Mouse (Mus musculus) thymus, adult 2 months (tissue): Measurements from ENCODE around the gene Zfand3. TPM values are rescaled to one million over a fixed set of nuclear protein-coding genes. Genes with fewer than 3 reads are reported as not detected.

Experiments used
- DNase-seq: peaks from one replicate; pipeline ENCODE4 v3.0.0; 2021
- H3K27ac ChIP-seq: fragments of 200-500 bp; 2 replicates; pipeline ENCODE4 v1.5.1; 2012; ENCODE audit warnings: low read length, control low read depth; ENCODE audit not compliant: control insufficient read depth, insufficient read depth
- H3K27me3 ChIP-seq: fragments of 200-500 bp; 2 replicates; pipeline ENCODE4 v1.6.1; 2012; ENCODE audit warnings: mild to moderate bottlenecking, low read length, moderate library complexity, mixed read lengths; ENCODE audit not compliant: control insufficient read depth, insufficient read depth
- H3K36me3 ChIP-seq: fragments of 200-500 bp; 2 replicates; pipeline ENCODE4 v1.6.1; 2012; ENCODE audit warnings: mild to moderate bottlenecking, low read length, moderate library complexity; ENCODE audit not compliant: control insufficient read depth, insufficient read depth
- H3K4me1 ChIP-seq: fragments of 200-500 bp; replicated peaks from 2 replicates; pipeline ENCODE4 v1.6.1; 2012; ENCODE audit warnings: low read length; ENCODE audit not compliant: control insufficient read depth, insufficient read depth
- H3K4me3 ChIP-seq: fragments of 200-500 bp; 2 replicates; pipeline ENCODE4 v1.5.1; 2012; ENCODE audit warnings: mild to moderate bottlenecking, low read length, control low read depth, moderate library complexity; ENCODE audit not compliant: control insufficient read depth, insufficient read depth
- CTCF ChIP-seq: fragments of 200-500 bp; IDR thresholded peaks from 2 replicates; pipeline ENCODE4 v1.5.1; 2012; ENCODE audit warnings: mild to moderate bottlenecking, control low read depth, low read length, moderate library complexity, borderline replicate concordance; ENCODE audit not compliant: control insufficient read depth, poor library complexity, insufficient read depth; ENCODE audit errors: extremely low read depth
- POLR2A ChIP-seq: fragments of 200-500 bp; IDR thresholded peaks from 2 replicates; pipeline ENCODE4 v1.6.1; 2012; ENCODE audit warnings: mild to moderate bottlenecking, low read length, control low read depth, moderate library complexity; ENCODE audit not compliant: control insufficient read depth, poor library complexity, insufficient read depth; ENCODE audit errors: extremely low read depth
- WGBS: fragments of 180-500 bp; shearing (Covaris S2); methylation state at CpG from one replicate; pipeline ENCODE4 v1.1.7; 2018; 5-methylcytosine and 5-hydroxymethylcytosine counted together
- polyA plus RNA-seq: library from polyadenylated mRNA; depleted of rRNA; stranded (reverse); fragments of >200 nt; gene quantifications from 2 replicates; pipeline ENCODE4 v1.2.3, GENCODE M21; 2012

Zfand3 gene
- polyA plus RNA-seq, 1 experiment: 75.6 TPM

DNA sequence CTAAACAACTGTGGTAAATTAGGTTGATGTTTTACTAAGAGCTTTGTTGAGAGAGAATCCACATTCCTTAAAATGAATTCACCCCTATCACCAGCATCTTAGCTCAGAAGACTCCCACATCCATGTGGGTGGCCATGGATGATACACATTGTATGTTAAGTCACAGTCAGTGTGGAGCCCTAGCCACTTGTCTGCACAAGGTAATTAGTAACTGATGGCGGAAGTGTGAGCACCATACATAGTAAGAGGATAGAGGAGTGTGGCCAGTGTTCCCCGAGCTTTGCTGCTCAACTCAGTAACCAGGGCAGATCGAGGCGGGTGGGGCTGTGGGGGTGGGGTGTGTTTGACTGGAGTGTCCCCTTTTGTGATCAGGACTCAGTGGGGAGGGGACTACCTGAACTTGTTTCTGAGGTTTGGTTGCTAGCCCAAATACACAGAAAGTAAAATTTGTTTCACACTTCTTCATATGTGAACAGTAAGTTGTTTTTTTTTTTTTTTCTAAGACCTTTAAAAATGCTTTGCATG, 99.2 kb downstream of the Zfand3 start:
- Histone ChIP-seq H3K27ac (no peak overlapping the region), H3K36me3 (no peaks in the 10 kb centered on the region), H3K4me3 (no peak overlapping the region), H3K27me3 (no peaks in the 10 kb centered on the region), H3K4me1 (no peaks in the 10 kb centered on the region)
- no peak for DNase-seq
- WGBS: 90% methylated on average over 4 of the region's 4 CpGs
- TF ChIP-seq CTCF (no peak), POLR2A (no peak)

DNA sequence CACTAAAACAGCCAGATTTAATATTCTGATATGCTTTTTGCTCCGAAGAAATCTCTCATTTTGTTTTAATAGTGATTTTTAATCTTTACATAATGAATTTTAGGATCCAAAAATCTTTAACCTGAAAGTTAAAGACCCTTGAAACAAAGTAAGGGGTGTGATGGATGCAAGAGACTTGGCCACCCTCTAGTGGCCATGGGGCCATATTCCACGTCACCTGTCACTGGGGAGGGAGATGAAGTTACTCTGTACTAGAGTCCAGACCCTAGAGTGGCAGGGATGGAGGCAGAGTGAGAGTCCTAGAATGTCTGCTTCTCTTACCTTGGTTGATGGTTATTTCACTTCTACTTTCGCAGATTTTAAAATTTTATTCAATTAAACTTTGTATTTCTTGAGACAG, 100.8 kb downstream of the Zfand3 start:
- DNase-seq: peak; percentile 34
- H3K4me3 ChIP-seq: no peak overlapping the region
- no peaks in the 10 kb centered on the region for H3K4me1 ChIP-seq
- 96% methylated on average over 3 of the region's 3 CpGs for WGBS
- no peak for TF ChIP-seq POLR2A
- TF ChIP-seq CTCF: no peak
- H3K27ac ChIP-seq: no peak overlapping the region
- H3K36me3 ChIP-seq: no peaks in the 10 kb centered on the region
- no peaks in the 10 kb centered on the region for H3K27me3 ChIP-seq

DNA sequence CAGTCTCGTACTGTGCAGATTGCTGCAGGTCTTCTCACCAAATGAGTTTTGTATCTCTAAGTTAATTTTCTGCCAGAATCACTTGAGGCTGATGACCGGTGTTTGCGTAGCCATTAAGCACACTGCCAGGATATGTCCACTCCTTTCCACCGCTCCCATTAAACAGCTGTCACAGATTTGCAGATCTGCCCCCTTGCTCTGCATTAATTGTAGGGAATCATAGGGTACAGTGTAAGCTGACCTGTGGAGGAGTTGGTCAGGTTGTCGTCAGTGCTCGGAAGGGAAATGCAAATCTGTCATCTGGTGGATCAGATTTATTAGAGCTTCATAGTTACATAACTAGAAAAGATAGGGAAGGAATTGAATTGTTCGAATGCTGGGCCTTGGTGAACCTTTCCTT, 106.1 kb downstream of the Zfand3 start:
- no peak for TF ChIP-seq CTCF
- TF ChIP-seq POLR2A: no peak
- 95% methylated on average over 7 of the region's 7 CpGs for WGBS
- DNase-seq: no peak
- H3K27ac ChIP-seq: no peak overlapping the region
- no peaks in the 10 kb centered on the region for H3K4me1 ChIP-seq
- H3K27me3 ChIP-seq: no peaks in the 10 kb centered on the region
- no peaks in the 10 kb centered on the region for H3K36me3 ChIP-seq
- H3K4me3 ChIP-seq: no peak overlapping the region

DNA sequence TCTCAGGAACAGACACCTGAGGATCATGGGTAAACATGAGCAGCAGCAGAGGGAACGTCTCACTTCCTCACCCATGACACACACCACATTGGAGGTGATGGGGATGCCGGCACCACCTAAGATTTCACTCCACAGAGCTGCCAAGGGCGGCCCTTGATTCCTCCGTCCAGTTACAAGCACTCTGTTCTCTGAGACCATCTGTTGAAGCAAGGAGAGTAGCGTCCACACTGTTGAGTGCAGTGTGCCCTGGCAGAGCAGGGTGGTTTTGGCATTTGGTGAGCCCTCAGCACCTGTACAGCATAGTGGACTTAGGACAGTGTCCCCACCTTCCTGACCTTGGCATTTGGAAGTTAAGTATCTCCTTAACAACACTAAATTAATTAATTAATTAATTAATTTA, 107.0 kb downstream of the Zfand3 start:
- WGBS: 92% methylated on average over 5 of the region's 5 CpGs
- TF ChIP-seq POLR2A (no peak), CTCF (no peak)
- DNase-seq: no peak
- Histone ChIP-seq H3K27ac (no peak overlapping the region), H3K4me3 (no peak overlapping the region), H3K27me3 (no peaks in the 10 kb centered on the region), H3K4me1 (no peaks in the 10 kb centered on the region), H3K36me3 (no peaks in the 10 kb centered on the region)

DNA sequence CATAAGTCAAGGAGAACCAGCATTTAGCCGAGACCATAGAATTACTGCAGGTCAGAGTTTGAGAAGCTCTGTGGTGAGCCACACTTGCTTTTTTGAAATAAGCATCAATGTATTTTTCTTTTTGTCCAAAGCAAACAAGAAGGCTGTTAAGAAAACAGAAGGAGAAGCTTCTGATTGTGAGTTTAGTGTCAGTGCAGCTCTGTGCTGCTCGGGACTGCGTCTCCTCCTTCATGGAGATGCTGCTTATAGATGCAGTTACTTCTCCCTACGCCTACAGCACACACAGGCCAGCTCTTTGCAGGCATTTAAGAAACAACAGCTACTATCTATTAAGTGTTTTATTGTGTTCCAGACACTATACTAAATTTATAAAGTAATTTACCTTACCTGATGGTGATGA, 107.5 kb downstream of the Zfand3 start:
- Histone ChIP-seq H3K4me3 (no peak overlapping the region), H3K27ac (no peak overlapping the region), H3K27me3 (no peaks in the 10 kb centered on the region), H3K36me3 (no peaks in the 10 kb centered on the region), H3K4me1 (no peaks in the 10 kb centered on the region)
- no peak for DNase-seq
- 94% methylated on average over 4 of the region's 4 CpGs for WGBS
- no peak for TF ChIP-seq CTCF
- no peak for TF ChIP-seq POLR2A

DNA sequence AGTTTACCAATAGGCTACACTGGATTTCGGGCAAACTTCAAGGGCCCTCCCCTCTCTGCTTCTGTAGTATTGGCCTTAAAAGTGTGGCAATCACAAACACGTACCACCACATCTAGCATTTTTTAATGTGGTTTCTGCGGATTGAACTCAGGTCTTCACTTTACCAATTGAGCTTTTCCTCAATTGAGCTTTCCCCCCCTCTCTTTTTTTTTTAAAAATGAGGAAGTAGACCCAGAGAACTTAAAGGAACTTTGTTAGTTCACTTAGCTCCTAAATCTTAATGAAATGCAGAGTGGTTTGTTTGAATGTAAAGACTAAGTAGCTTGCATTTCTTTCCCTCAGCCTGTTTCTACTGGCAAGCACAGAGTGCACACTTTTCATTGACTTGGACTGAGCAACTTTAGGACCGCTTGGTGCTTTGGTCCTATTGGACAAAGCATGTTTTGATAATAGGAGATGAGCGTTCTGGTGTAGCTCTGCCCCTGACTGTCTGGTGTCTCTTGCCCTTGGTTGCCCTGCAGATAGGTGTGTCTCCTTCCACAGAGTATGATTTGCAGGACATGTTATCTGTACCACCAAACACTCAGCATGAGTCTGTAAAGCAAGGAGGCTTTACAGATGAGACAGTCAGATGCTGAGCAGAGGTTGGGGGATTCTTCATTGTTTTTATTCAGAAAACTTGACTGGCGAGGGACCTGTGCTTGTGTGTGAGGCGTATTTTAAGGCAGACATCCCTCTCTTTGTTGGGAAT, 108.2 kb downstream of the Zfand3 start:
- TF ChIP-seq CTCF (no peak), POLR2A (no peak)
- H3K4me1 ChIP-seq: no peaks in the 10 kb centered on the region
- DNase-seq: no peak
- 57% methylated on average over 7 of the region's 7 CpGs for WGBS
- H3K27me3 ChIP-seq: no peaks in the 10 kb centered on the region
- H3K27ac ChIP-seq: no peak overlapping the region
- no peak overlapping the region for H3K4me3 ChIP-seq
- no peaks in the 10 kb centered on the region for H3K36me3 ChIP-seq

DNA sequence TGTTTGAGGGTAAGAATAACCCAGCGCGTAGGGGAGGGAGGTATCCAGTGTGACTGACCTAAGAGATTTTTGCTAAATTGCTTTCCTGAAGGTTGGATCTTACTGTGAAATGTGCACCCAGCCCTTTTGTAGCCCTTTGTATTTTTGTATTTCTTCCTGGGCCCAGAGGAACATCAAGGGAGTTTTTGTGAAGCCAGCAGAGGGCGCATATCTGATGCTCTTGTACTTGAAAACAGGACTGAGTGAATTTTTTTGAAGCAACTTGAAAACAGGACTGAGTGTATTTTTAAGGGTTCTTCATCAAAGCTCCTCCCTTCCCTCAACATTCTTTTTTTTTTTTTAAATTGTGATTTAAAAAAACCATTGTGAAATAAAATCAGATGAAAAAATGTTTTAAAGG, 110.2 kb downstream of the Zfand3 start:
- Histone ChIP-seq H3K4me1 (no peaks in the 10 kb centered on the region), H3K27me3 (no peaks in the 10 kb centered on the region), H3K36me3 (no peaks in the 10 kb centered on the region), H3K4me3 (no peak overlapping the region), H3K27ac (no peak overlapping the region)
- TF ChIP-seq POLR2A (no peak), CTCF (no peak)
- 88% methylated on average over 3 of the region's 3 CpGs for WGBS
- DNase-seq: peak; percentile 65
